Mouse (Mus musculus): ENCODE results near the gene Ddx59. TPM values are rescaled to one million over a fixed set of nuclear protein-coding genes. Genes with fewer than 3 reads are reported as not detected.
A peak's percentile ranks its signal among the peaks of the same experiment; 100 is the strongest.

The Ddx59 gene
- polyA plus RNA-seq, 1 experiment from 2014 or later = 15.6 TPM

DNA sequence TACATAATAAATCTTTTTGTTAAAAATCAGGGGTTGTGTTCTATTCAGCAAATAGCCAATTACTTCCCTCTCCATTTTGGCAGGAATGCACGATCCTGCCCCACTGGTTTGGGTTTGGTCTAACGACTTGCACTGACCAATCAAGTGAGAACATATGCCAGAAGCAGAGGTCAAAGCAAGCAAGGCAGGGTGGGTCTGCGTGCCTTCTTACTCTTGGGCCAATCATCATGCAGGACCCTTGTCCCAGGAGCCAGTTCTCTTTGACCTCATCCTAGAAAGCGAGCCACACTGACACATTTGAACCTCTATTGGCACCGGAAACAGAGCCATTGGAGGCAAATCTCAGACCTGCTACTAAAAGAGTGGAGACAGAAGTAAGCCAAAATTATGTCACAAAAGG is 35.1 kb downstream of the Ddx59 start:
- Histone ChIP-seq H3K27ac (replicated peaks) (no peak overlapping the region), H3K9me3 (replicated peaks) (no peaks in the 10 kb centered on the region), H3K27me3 (replicated peaks) (no peaks in the 10 kb centered on the region), H3K9ac (replicated peaks) (no peak overlapping the region), H3K36me3 (no peaks in the 10 kb centered on the region), H3K4me1 (no peaks in the 10 kb centered on the region), H3K4me2 (no peak overlapping the region), H3K4me3 (replicated peaks) (no peak overlapping the region)
- ATAC-seq (ENCODE audit: low FRiP score) = no peak
- 91% methylated on average over 5 of the region's 5 CpGs for WGBS

DNA sequence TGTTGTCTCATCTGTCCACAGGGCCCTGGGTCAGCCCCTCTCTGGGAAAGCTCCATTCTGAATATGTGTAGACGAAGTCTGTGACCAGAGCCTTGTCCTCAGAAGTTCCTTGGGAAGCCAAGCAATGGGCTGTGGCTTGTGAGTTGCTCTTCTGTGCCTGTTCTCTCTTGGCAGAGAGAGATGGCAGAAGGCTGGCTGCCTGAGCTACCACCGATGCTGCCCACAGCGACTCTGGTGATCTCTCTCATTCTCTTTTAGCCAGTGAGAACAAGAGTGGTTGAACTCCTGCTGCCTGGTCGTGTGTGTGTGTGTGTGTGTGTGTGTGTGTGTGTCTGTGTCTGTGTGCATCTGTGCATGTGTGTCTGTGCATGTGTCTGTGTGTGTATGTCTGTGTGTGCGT is 37.4 kb downstream of the Ddx59 start:
- 65% methylated on average over 5 of the region's 5 CpGs for WGBS
- no peak for ATAC-seq (ENCODE audit: low FRiP score)
- no peaks in the 10 kb centered on the region for H3K9me3 ChIP-seq (replicated peaks)
- H3K4me1 ChIP-seq = no peaks in the 10 kb centered on the region
- no peaks in the 10 kb centered on the region for H3K27me3 ChIP-seq (replicated peaks)
- no peak overlapping the region for H3K9ac ChIP-seq (replicated peaks)
- H3K4me3 ChIP-seq (replicated peaks) = no peak overlapping the region
- no peak overlapping the region for H3K4me2 ChIP-seq
- no peaks in the 10 kb centered on the region for H3K36me3 ChIP-seq
- no peak overlapping the region for H3K27ac ChIP-seq (replicated peaks)

DNA sequence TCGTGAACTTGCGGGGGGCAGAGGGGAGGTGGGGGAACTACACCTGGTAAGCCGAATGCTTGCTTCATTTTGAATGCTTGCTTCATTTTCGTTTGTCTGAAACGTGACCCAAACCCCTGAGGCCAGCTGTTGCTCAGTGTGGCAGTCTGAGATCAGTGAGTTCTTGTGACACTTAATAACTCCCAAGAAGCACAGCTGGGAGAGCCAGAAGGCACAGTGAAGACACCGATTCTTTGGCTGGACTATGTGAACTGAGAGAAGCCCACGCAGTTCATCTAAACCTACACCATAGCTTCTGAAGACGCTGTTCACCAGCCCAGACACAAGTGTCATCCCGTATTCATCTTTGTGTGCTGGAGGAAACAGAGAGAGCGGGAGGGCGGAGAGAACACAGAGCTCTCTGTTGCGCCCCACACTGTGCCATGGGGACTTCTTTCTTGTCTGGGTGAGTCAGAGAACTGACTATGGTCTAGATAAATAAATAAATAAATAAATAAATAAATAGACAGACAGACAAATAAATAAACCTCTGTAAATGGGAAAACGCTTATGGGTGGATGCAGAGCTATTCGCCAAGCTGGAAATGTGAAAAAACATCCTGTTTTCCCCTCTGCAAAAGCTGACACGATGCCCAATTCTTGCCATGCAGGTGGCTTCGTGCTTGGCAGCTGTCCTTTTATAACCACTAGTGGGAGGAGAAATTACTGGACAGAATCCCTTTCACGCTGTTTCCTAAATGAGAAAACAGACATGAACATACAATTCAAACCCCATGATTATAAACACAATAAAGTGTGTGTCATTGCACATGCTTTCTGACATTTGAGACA is 40.9 kb downstream of the Ddx59 start:
- Histone ChIP-seq H3K27ac (replicated peaks) (no peak overlapping the region), H3K36me3 (no peaks in the 10 kb centered on the region), H3K27me3 (replicated peaks) (no peaks in the 10 kb centered on the region; the same call in 1 of the 2 replicates), H3K9ac (replicated peaks) (no peak overlapping the region), H3K9me3 (replicated peaks) (no peaks in the 10 kb centered on the region), H3K4me2 (no peak overlapping the region), H3K4me3 (replicated peaks) (no peak overlapping the region), H3K4me1 (no peaks in the 10 kb centered on the region)
- 70% methylated on average over 17 of the region's 17 CpGs for WGBS
- peak; percentile 47; the same call in 1 of the 2 replicates for ATAC-seq (ENCODE audit: low FRiP score)

GRCm38 (mm10) chr1:136456741-136457140 is 41.7 kb downstream of the Ddx59 start:
- no peak overlapping the region for H3K4me2 ChIP-seq
- 86% methylated on average over 6 of the region's 6 CpGs for WGBS
- ATAC-seq (ENCODE audit: low FRiP score) = no peak

GRCm38 (mm10) chr1:136457403-136457802 is 42.3 kb downstream of the Ddx59 start:
- Histone ChIP-seq H3K27ac (replicated peaks) (no peak overlapping the region), H3K36me3 (no peaks in the 10 kb centered on the region), H3K9me3 (replicated peaks) (no peaks in the 10 kb centered on the region), H3K4me1 (no peaks in the 10 kb centered on the region), H3K27me3 (replicated peaks) (no peaks in the 10 kb centered on the region; the same call in 1 of the 2 replicates), H3K9ac (replicated peaks) (no peak overlapping the region), H3K4me2 (no peak overlapping the region), H3K4me3 (replicated peaks) (no peak overlapping the region)
- WGBS = 69% methylated on average over 4 of the region's 4 CpGs
- ATAC-seq (ENCODE audit: low FRiP score) = no peak

More at GRCm38 (mm10) chr1:136456741-136457140, 41.7 kb downstream of the Ddx59 start:
- no peak overlapping the region for H3K4me3 ChIP-seq (replicated peaks)
- H3K9ac ChIP-seq (replicated peaks) = no peak overlapping the region
- no peaks in the 10 kb centered on the region for H3K36me3 ChIP-seq
- H3K9me3 ChIP-seq (replicated peaks) = no peaks in the 10 kb centered on the region
- no peak overlapping the region for H3K27ac ChIP-seq (replicated peaks)
- no peaks in the 10 kb centered on the region for H3K4me1 ChIP-seq
- H3K27me3 ChIP-seq (replicated peaks) = no peaks in the 10 kb centered on the region; the same call in 1 of the 2 replicates

DNA sequence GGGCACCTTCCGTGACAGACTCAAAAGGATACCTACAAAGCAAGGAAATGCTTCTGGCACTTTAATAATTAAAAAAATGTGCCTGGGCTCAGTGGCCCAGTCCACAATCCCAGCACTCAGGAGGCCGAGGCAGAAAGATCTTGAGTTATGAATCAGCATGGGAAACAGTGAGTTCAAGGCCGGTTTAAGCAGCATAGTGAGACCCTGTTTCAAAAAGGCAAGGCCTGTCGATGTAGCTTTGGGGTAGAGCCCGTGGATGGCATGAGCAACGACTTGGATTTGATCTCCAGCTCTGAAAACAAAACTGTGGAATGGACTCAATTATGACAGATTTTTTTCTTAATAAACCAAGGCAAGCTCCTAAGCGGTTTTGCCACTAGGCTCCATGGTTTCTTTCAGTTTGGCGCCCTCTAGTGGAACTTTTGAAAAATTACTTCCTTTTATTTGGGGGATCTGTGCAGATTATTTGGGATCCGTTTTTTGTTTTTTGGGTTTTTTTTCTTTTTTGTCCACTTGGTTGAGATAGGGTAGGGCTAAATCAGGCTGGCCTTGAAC is 43.7 kb downstream of the Ddx59 start:
- 27% methylated on average over 9 of the region's 9 CpGs for WGBS

DNA sequence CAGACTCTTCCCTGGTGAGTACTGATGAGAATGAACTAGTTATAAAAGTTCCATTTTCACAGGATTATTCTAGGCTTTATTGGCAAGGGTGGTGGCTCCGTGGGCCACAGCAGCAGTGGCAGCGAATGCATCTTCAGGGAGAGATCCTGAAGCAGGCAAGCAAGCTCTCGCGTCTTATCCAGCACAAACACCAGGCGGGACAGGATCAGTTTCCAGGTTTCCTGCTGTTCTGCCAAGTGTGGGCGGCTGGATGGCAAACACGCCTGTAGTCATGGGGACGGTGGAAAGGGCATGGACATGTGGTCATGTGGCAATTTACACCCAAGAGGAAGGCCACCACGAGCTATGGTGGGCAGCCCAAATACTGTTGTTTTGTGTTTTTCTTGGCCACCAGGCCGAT is 47.4 kb downstream of the Ddx59 start:
- Histone ChIP-seq H3K27ac (replicated peaks) (no peak overlapping the region), H3K4me2 (no peak overlapping the region), H3K4me1 (peaks cover 9% of the 10 kb centered on the region), H3K4me3 (replicated peaks) (no peak overlapping the region), H3K9me3 (replicated peaks) (no peaks in the 10 kb centered on the region), H3K36me3 (no peaks in the 10 kb centered on the region), H3K9ac (replicated peaks) (0 out of 2 replicates have a peak overlapping the region, but pooled peaks have one; percentile 1), H3K27me3 (replicated peaks) (no peaks in the 10 kb centered on the region; the same call in 1 of the 2 replicates)
- ATAC-seq (ENCODE audit: low FRiP score) = no peak
- 60% methylated on average over 10 of the region's 10 CpGs for WGBS

More for the DNA sequence above, 43.7 kb downstream of the Ddx59 start:
- Histone ChIP-seq H3K36me3 (no peaks in the 10 kb centered on the region), H3K4me2 (no peak overlapping the region), H3K27me3 (replicated peaks) (no peaks in the 10 kb centered on the region; the same call in 1 of the 2 replicates), H3K9me3 (replicated peaks) (no peaks in the 10 kb centered on the region), H3K4me3 (replicated peaks) (no peak overlapping the region), H3K4me1 (no peaks in the 10 kb centered on the region), H3K9ac (replicated peaks) (no peak overlapping the region), H3K27ac (replicated peaks) (no peak overlapping the region)
- ATAC-seq (ENCODE audit: low FRiP score) = no peak

GRCm38 (mm10) chr1:136465168-136465567 is 50.1 kb downstream of the Ddx59 start:
- H3K4me3 ChIP-seq (replicated peaks) = no peak overlapping the region
- no peak overlapping the region for H3K9ac ChIP-seq (replicated peaks)
- ATAC-seq (ENCODE audit: low FRiP score) = no peak
- no peak overlapping the region for H3K27ac ChIP-seq (replicated peaks)
- H3K27me3 ChIP-seq (replicated peaks) = no peaks in the 10 kb centered on the region; the same call in 1 of the 2 replicates
- no peaks in the 10 kb centered on the region for H3K36me3 ChIP-seq
- H3K4me1 ChIP-seq = peaks cover 9% of the 10 kb centered on the region
- no peak overlapping the region for H3K4me2 ChIP-seq
- H3K9me3 ChIP-seq (replicated peaks) = no peaks in the 10 kb centered on the region

GRCm38 (mm10) chr1:136466143-136466811 is 51.2 kb downstream of the Ddx59 start, which contains the start of gene Kif14:
TSS of gene Kif14 (plus strand) at chr1:136466343.
- under 1% methylated on average over 52 of the region's 52 CpGs for WGBS
- Histone ChIP-seq H3K4me1 (peaks cover 9% of the 10 kb centered on the region), H3K9ac (replicated peaks) (0 out of 2 replicates have a peak within 1 kb of the TSS, but pooled peaks have one; percentile 37), H3K9me3 (replicated peaks) (no peaks in the 10 kb centered on the region), H3K27ac (replicated peaks) (no peak within 1 kb of the TSS), H3K36me3 (no peaks in the 10 kb centered on the region), H3K4me3 (replicated peaks) (peak within 1 kb of the TSS; percentile 52), H3K27me3 (replicated peaks) (no peaks in the 10 kb centered on the region), H3K4me2 (peak within 1 kb of the TSS; percentile 93)
- ATAC-seq (ENCODE audit: low FRiP score) = peak; percentile 96

DNA sequence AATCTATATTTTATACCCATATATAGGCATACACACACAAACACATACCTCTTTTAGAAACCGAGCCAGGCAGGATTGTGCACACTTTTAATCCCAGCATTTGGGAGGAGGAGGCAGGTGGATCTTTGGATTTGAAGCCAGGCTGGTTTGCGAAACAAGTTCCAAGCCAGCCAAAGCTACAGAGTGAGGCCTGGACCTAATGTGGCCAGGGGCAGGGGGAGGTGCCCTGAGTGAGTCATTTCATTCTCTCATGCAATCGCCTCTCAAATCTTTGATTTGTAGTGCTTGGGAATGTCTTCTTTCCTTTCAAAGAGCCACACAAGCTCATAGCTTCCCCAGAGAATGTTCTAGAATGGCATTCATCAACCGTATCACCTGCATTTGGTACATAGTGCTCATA is 54.3 kb downstream of the Ddx59 start:
- no peak overlapping the region for H3K4me3 ChIP-seq (replicated peaks)
- H3K27me3 ChIP-seq (replicated peaks) = no peaks in the 10 kb centered on the region
- WGBS = 89% methylated on average over 4 of the region's 4 CpGs
- no peak overlapping the region for H3K27ac ChIP-seq (replicated peaks)
- no peak overlapping the region for H3K9ac ChIP-seq (replicated peaks)
- H3K4me1 ChIP-seq = peaks cover 9% of the 10 kb centered on the region
- H3K36me3 ChIP-seq = no peaks in the 10 kb centered on the region
- no peak overlapping the region for H3K4me2 ChIP-seq
- ATAC-seq (ENCODE audit: low FRiP score) = no peak
- no peaks in the 10 kb centered on the region for H3K9me3 ChIP-seq (replicated peaks)

GRCm38 (mm10) chr1:136470471-136470870 is 55.4 kb downstream of the Ddx59 start:
- no peak overlapping the region for H3K27ac ChIP-seq (replicated peaks)
- H3K9me3 ChIP-seq (replicated peaks) = no peaks in the 10 kb centered on the region
- H3K9ac ChIP-seq (replicated peaks) = no peak overlapping the region
- ATAC-seq (ENCODE audit: low FRiP score) = no peak
- H3K36me3 ChIP-seq = no peaks in the 10 kb centered on the region
- H3K4me1 ChIP-seq = peaks cover 9% of the 10 kb centered on the region
- WGBS = 8% methylated on average over 6 of the region's 6 CpGs
- no peak overlapping the region for H3K4me3 ChIP-seq (replicated peaks)
- H3K4me2 ChIP-seq = no peak overlapping the region
- H3K27me3 ChIP-seq (replicated peaks) = no peaks in the 10 kb centered on the region

Data from neural tube, embryonic 15.5 days (tissue).